Mouse (Mus musculus) layer of hippocampus, postnatal 25 days (tissue): ENCODE results near the gene Eef1akmt4. TPM values are rescaled to one million over a fixed set of nuclear protein-coding genes. Genes with fewer than 3 reads are reported as not detected.
"Not testable (repeated sequence)": the region's sequence is repeated elsewhere in the genome, so short reads cannot be mapped to it uniquely, and the experiment has no call there.

Experiments
- DNase-seq, 2 experiments: peaks; one replicate each; pipeline ENCODE4 v3.0.0; 2022; ENCODE audit warnings: mixed read lengths in 2 of 2, low spot score in 1 of 2; ENCODE audit errors: extremely low spot score in 1 of 2
- microRNA-seq, 2 experiments: library from miRNA; unstranded; fragments of <30 nt; microRNA quantifications; one replicate each; pipeline ENCODE4 v1.2.0; 2021
- total RNA-seq, 2 experiments: library from RNA; stranded (reverse); gene quantifications; 2 replicates each; pipeline ENCODE4 v1.2.3; 2021

The Eef1akmt4 gene
- total RNA-seq, 2 experiments from 2014 or later: 2.7 to 3.1 TPM

DNA sequence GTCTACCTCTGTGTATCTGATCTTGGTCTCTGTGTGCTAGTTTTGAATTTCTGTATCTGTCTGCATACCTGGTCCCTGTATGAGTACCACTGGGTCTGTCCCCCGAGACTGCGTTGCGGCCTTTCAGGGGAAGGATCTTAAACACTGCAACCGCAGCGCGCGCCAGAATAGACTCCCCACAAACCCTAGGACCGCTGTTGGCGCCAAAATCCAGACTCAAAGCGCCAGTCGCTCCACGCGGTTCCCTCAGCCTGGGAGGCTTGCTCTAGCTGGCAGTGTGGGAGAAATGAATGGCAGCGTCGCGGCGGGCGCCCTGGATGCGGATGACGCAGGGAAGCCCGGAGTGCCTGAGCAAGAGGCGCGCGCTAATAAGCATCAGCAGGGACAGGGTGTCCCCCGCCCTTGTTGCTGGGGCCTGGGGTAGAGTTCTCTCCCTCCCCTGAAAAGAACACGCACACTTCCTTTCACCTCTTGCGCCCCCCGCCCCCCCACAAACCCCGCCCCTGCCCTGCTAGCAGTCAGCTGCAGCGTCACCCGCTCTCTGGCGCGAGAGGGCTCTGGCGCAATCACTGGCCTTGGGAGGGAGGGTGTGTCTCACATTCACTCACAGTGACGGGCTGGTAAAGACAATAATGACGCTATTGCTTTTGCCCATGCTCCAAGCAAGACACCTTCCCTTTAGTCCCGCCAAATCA, 10.7 kb downstream of the Eef1akmt4 start:
- peak; percentile 41 to 46 for DNase-seq

DNA sequence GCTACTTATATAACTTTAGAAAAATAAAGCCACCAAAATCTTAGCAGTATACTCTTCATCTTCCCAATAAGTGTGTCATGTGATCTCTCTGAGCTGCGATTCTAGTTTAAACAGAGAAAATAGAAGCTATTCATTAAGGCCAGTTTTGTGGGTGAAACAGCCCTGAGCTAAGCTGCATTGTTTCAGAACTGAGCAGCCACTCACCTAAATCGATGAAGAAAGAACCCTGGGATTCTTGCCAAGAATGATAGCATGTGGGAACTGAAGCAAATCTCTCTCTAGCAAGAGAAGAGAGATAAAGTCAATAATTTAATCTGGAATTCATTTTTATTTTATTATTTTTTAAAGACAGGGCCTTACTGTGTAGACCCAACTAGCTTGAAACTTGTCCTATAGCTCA, 11.8 kb downstream of the Eef1akmt4 start:
- DNase-seq: no peak

DNA sequence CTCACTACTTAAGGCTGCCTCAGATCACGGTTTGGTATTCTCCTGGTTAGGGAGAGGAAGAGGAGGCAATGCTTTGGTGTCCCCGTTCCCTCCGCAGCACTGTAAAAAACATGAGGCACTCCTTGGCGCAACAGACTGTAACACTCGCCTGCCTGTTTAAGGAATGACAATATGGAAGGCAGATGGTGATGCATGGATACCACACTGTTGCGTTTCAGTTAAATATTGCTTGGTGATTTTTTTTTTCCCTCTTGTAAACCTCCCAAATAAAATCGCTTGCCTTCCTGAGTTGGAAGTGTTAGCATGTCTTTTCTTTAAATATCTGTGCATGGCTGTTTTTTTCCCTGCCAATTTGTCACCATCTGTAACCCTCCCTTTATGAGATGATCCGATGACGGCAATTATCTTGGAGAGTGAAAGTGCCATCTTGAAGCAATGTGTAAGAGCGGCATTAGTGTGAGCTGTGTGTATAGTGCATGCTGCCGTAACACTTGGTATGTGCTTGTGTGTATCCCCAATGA, 17.5 kb downstream of the Eef1akmt4 start:
- peak in 1 of 2 experiments; percentile 22 for DNase-seq

DNA sequence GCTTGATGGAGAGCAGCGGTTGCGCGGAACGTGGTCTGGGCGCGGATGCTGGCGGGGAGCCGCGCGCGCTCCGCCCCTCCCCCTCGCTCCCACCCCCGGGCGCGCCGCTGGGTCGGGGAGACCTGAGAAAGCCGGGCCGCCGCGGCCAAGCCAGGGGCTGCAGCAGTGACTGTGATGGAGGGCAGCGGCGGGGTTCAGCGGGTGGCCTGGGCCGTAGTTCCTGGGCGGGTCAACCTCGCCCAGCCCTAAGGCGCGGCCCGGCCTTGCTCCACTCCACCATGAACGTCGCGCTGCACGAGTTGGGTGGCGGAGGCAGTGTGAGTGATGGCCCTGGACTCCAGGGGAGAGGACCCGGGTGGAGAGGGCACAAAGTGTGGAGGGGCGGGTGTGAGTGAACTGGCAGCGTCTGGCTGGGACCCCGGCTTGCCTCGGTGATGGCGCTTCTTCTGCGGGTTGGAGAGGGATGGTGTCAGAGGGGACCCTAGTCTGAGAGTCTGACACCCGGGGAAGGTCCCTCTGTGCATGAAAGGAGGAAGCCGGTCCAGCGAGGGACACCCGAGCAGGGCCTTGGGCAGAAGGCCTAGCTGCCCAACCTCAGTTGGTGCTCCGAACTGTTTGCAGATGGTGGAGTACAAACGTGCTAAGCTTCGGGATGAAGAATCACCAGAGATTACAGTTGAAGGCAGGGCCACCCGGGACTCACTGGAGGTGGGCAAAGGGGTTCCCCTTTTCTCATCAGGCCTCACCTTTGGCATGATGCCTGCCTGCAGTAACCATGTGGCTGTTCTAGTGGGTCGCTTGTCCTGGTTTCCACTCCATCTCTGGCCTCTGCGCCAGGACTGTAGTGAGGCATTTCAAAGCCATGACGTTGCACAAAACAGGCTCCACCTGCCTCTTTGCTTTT, 18.6 kb downstream of the Eef1akmt4 start, which contains the start of gene Ece2:
Gene Ece2, plus strand, starts transcription at position 98 of the 904 bp plus-strand sequence.
- peak; percentile 27 to 34 for DNase-seq

DNA sequence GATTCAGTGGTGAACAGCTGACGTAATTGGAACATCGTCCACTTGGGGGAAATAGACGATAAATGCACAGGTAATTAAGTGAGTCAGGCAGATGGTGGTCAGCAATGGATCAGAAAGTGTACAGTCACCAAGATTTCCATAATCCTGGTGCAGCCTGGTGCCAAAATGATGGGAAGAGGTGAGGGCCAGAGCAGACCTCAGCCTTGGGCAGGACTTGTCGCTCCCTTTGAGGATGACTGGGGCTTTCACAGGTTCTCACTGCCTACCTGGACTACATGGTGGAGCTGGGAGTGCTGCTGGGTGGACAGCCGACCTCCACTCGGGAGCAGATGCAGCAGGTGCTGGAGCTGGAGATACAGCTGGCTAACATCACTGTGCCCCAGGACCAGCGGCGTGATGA, 26.0 kb downstream of the Eef1akmt4 start:
- no peak for DNase-seq

DNA sequence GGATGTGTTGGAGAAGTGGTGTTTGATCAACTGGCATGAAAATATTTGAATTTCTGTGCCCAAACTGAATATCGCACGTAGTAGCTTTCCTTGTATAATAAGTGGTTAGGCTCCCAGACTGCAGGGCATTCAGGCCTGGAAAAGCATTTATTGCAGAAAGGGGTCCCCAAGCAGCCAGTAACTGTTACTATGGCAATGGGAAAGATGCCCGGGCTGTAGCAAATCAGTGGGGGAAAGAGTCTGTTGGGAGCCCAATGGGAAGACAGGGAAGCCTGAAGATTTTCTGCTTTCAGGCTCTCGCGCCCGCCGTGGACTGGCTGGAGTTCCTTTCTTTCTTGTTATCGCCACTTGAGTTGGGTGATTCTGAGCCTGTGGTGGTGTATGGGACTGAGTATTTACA, 27.0 kb downstream of the Eef1akmt4 start:
- peak; percentile 38 to 62 for DNase-seq

DNA sequence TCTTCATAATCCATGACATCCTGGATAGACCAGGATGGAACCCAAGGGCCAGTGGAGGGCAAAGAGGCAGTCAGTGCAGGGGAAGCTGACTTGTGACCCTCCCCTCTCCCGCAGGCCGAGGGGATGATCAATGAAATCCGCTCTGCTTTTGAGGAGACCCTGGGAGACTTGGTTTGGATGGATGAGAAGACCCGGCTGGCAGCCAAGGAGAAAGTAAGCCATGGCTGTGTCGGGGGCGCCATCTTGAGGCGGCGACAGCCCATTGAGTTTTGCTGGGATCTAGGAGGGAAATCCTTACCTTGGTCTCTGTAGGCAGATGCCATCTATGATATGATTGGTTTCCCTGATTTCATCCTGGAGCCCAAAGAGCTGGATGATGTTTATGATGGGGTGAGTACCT, 30.8 kb downstream of the Eef1akmt4 start:
- DNase-seq: peak; percentile 67 to 84

DNA sequence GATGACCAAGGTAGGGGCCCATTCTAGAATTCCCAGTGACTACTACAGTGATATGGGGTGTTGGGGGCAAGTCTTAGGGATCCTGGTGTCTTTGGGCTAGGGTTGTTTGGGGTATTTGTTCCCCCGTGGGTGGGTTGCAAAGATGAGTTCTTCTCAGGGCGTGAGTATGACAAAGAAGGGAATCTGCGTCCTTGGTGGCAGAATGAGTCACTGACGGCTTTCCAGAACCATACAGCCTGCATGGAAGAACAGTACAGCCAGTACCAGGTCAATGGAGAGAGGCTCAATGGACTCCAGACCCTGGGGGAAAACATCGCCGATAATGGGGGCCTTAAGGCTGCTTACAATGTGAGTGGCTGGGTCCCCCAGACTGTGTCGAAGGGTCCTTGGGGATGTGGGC, 32.5 kb downstream of the Eef1akmt4 start:
- DNase-seq: no peak

DNA sequence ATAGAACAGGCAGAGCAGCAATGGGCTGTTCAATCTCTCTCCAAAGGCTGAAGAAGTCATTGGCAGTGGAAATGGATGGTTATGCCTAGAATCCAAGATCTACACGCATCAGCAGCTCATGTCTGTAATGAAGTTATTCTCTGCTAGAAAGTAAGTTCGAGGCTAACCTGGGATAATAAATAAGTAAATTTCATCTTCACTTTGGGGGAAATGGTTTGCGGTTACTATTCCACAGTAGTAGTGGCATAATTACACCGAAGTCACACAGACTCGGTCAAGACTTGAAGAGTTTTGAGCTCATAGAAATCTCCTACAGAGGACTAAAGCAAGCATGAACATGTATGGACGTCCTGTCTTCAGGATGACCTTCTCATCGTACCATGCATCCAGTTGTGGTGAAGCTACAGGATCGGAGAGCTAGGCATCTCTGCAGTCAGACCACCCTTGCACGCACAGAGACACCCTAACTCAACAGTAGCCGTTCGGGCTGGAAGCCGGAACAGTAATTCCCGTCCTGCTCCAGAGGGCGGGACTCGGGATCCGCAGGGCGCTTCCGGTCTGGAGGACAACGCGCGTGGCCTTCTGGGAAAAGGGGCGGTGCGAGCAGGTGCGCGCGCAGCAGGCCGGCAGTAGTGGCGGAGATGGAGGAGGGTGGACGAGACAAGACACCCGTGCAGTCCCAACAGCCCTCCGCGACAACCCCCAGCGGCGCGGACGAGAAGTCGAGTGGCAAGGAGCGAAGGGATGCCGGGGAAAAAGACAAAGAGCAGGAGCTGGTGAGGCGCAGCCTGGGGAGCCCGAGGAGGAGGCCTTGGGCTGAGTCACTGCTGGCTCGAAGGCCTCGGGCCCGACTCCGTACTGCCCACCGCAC, 39.9 kb downstream of the Eef1akmt4 start, which contains the start of gene Psmd2:
Gene Psmd2, plus strand, starts transcription at position 577 of the 871 bp plus-strand sequence.
- DNase-seq: peak; percentile 93 to 95

DNA sequence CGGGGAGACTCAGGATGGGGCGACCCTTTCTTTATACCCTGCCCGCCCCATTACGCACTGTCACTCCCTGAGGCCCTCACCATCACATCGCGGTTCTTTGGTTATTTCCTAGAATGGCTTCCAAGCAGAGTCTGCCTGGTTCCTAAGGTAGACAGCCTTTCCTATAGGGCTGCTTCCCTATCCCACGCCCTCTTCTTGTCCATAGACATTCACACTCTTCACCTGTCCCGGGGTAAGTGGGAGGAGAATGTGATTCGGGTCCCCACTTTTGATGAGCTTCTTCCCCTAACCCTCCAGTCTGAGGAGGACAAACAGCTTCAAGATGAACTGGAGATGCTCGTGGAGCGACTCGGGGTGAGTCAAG, 40.5 kb downstream of the Eef1akmt4 start:
- DNase-seq: no peak

DNA sequence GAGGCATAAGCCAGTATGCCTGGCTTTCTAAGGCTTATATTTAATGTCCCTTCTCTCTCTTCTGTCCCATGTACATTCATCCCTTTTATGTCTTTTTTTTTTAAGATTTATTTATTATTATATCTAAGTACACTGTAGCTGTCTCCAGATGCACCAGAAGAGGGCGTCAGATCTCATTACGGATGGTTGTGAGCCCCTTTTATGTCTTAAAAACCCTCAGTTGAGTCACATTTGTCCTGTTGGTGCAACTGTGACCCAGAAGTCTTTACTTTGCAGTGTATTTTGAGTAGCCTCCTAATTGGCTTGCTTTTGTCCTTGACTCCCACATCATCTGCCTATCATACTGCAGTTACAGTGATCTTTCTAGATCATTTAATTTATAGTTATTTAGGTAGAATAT, 41.9 kb downstream of the Eef1akmt4 start:
- DNase-seq: no peak

DNA sequence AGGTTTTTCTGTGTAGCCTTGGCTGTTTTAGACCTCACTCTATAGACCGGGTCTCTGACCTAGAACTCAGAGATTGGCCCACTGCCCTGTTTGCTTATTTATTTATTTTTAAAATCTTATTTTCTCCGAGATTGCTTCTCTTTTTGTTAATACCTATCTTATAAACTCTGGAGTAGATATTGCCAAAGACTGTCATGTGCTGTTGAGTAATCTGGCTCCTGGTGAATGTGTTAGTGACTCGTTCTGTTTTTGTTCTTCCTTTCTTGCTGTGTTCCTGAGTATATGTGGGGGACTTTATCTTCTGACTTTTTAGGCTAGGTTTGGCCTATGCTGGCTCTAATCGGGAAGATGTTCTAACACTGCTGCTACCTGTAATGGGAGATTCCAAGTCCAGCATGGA, 46.3 kb downstream of the Eef1akmt4 start:
- no peak for DNase-seq

DNA sequence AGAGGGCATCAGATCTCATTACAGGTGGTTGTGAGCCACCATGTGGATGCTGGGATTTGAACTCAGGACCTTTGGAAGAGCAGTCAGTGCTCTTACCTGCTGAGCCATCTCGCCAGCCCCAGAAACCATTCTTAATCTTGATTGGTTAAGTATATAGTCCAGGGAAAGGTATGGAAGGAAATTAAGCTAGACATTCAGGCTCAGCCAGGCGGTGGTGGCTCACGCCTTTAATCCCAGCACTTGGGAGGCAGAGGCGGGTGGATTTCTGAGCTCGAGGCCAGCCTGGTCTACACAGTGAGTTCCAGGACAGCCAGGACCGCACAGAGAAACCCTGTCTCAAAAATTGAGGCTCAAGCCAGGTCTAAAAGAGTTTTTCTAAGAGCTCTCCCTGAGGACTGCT, 56.6 kb downstream of the Eef1akmt4 start, which contains the start of gene Eif4g1:
Gene Eif4g1, plus strand, starts transcription at position 301 of the 400 bp plus-strand sequence.
- DNase-seq: not testable (repeated sequence)

Small RNAs within 50 kb of the gene (microRNA-seq; reads per million reads assigned to microRNA genes)
- 201 to 261 reads per million in 2 experiments for gene Mir1224

Other genes with a start within 250 kb of the Eef1akmt4 start
- gene Abcc5, start 185.2 kb upstream of the Eef1akmt4 start, total RNA-seq: 100 to 1,000 TPM; 168 to 224 TPM
- gene Eif2b5, start 112.8 kb upstream of the Eef1akmt4 start, total RNA-seq: 10 to 100 TPM; 46.0 to 53.3 TPM
- 10 to 100 TPM; 57.2 to 68.3 TPM for gene Dvl3, start 94.6 kb upstream of the Eef1akmt4 start, total RNA-seq
- 100 to 1,000 TPM; 753 to 800 TPM for gene Ap2m1, start 76.1 kb upstream of the Eef1akmt4 start, total RNA-seq
- 10 to 100 TPM; 79.4 to 89.4 TPM for gene Abcf3, start 63.0 kb upstream of the Eef1akmt4 start, total RNA-seq
- gene Vwa5b2, start 22.1 kb upstream of the Eef1akmt4 start, total RNA-seq: 10 to 100 TPM; 22.8 to 24.2 TPM
- not detected for gene Gm49333, start within 50 bp of the Eef1akmt4 start, total RNA-seq
- gene Alg3, start 142 bp downstream of the Eef1akmt4 start, total RNA-seq: 10 to 100 TPM; 14.2 to 15.7 TPM
- gene Camk2n2, start 9.7 kb downstream of the Eef1akmt4 start, total RNA-seq: 10 to 100 TPM; 85.0 to 97.0 TPM
- gene Ece2, start 18.2 kb downstream of the Eef1akmt4 start, total RNA-seq: 10 to 100 TPM; 24.8 to 30.6 TPM
- gene Psmd2, start 40.1 kb downstream of the Eef1akmt4 start, total RNA-seq: 100 to 1,000 TPM; 220 to 240 TPM
- gene Eif4g1, start 56.7 kb downstream of the Eef1akmt4 start, total RNA-seq: 100 to 1,000 TPM; 289 to 306 TPM
- gene Fam131a, start 81.6 kb downstream of the Eef1akmt4 start, total RNA-seq: 100 to 1,000 TPM; 489 to 490 TPM
- 10 to 100 TPM; 24.8 to 26.2 TPM for gene Polr2h, start 106.1 kb downstream of the Eef1akmt4 start, total RNA-seq
- gene Clcn2, start 106.2 kb downstream of the Eef1akmt4 start, total RNA-seq: 10 to 100 TPM; 63.8 to 76.4 TPM
- 10 to 100 TPM; 62.2 to 79.5 TPM for gene Chrd, start 121.5 kb downstream of the Eef1akmt4 start, total RNA-seq
- 10 to 100 TPM in 1 of 2 experiments, 1 to 10 TPM in 1; 9.0 to 14.2 TPM for gene Thpo, start 122.9 kb downstream of the Eef1akmt4 start, total RNA-seq